Mouse (Mus musculus) heart, postnatal 0 days (tissue): Measurements from ENCODE around the gene Edil3.

ENCODE experiments used
- CTCF ChIP-seq: IDR thresholded peaks from 2 replicates; pipeline ENCODE4 v1.5.1; 2016; ENCODE audit warnings: antibody characterized with exemption, control low read depth, low read depth
- EP300 ChIP-seq: IDR thresholded peaks from 2 replicates; pipeline ENCODE4 v1.6.1; 2016; ENCODE audit warnings: antibody characterized with exemption, low read depth

GRCm38 (mm10) chr13:89334494-89334893, 513.2 kb downstream of the Edil3 start:
- TF ChIP-seq CTCF (peak; percentile 54), EP300 (no peak)
